Mouse (Mus musculus) midbrain, embryonic 14.5 days (tissue): ENCODE measurements at regions not wholly inside any gene's neighbourhood (a gene's known extent, or its start where the extent isn't known, plus 50 kb on each side); places are given as distances from the start of the nearest gene placed in this dataset.

ENCODE experiments used
- ATAC-seq: fragments of 200-750 bp; cut with Nextera tagmentation; 2 replicates; pipeline ENCODE4 v1.8.0; 2017; ENCODE audit warnings: moderate number of reproducible peaks, moderate library complexity; ENCODE audit not compliant: low FRiP score, low TSS enrichment
- DNase-seq: peaks from one replicate; pipeline ENCODE4 v3.0.0-alpha.2; 2015
- H3K27ac ChIP-seq: fragments of 300-500 bp; sonication (generic); replicated peaks from 2 replicates; pipeline ENCODE4 v1.5.1; 2014; ENCODE audit warnings: mild to moderate bottlenecking, low read depth, low read length, moderate library complexity
- H3K27me3 ChIP-seq: fragments of 300-500 bp; sonication (generic); 2 replicates; pipeline ENCODE4 v1.6.1; 2014; ENCODE audit warnings: low read length, control low read depth, mixed read lengths; ENCODE audit not compliant: control insufficient read depth, insufficient read depth
- H3K36me3 ChIP-seq: fragments of 300-500 bp; sonication (generic); 2 replicates; pipeline ENCODE4 v1.6.1; 2014; ENCODE audit warnings: low read length, control low read depth; ENCODE audit not compliant: control insufficient read depth, insufficient read depth
- H3K4me1 ChIP-seq: fragments of 300-500 bp; sonication (generic); 2 replicates; pipeline ENCODE4 v1.6.1; 2014; ENCODE audit warnings: mild to moderate bottlenecking, antibody characterized with exemption, low read length, control low read depth; ENCODE audit not compliant: control insufficient read depth, insufficient read depth
- H3K4me2 ChIP-seq: fragments of 300-500 bp; sonication (generic); 2 replicates; pipeline ENCODE4 v1.6.1; 2014; ENCODE audit warnings: mild to moderate bottlenecking, low read length, moderate library complexity
- H3K4me3 ChIP-seq: fragments of 300-500 bp; sonication (generic); replicated peaks from 2 replicates; pipeline ENCODE4 v1.5.1; 2014; ENCODE audit warnings: low read depth, low read length
- H3K9ac ChIP-seq: fragments of 300-500 bp; sonication (generic); replicated peaks from 2 replicates; pipeline ENCODE4 v1.6.1; 2014; ENCODE audit warnings: mild to moderate bottlenecking, low read length, moderate library complexity
- H3K9me3 ChIP-seq: fragments of 300-500 bp; sonication (generic); 2 replicates; pipeline ENCODE4 v1.6.1; 2016; ENCODE audit warnings: low read length, control low read depth, mixed read lengths; ENCODE audit not compliant: control insufficient read depth
- WGBS: fragments of 180-500 bp; shearing (Covaris S2); extraction: QIAGEN DNeasy Blood & Tissue Kit; methylation state at CpG from one replicate; pipeline ENCODE4 v1.1.7; 2014; 5-methylcytosine and 5-hydroxymethylcytosine counted together

GRCm38 (mm10) chr14:87612871-87613270 lies 196.4 kb downstream of the Tdrd3 start:
- H3K9ac ChIP-seq: no peak overlapping the region
- no peaks in the 10 kb centered on the region for H3K9me3 ChIP-seq
- ATAC-seq: no peak
- H3K4me1 ChIP-seq: no peaks in the 10 kb centered on the region
- DNase-seq: no peak
- 91% methylated on average over 4 of the region's 4 CpGs for WGBS
- H3K4me3 ChIP-seq: no peak overlapping the region
- no peak overlapping the region for H3K4me2 ChIP-seq
- no peaks in the 10 kb centered on the region for H3K27me3 ChIP-seq
- no peaks in the 10 kb centered on the region for H3K36me3 ChIP-seq
- no peak overlapping the region for H3K27ac ChIP-seq

DNA sequence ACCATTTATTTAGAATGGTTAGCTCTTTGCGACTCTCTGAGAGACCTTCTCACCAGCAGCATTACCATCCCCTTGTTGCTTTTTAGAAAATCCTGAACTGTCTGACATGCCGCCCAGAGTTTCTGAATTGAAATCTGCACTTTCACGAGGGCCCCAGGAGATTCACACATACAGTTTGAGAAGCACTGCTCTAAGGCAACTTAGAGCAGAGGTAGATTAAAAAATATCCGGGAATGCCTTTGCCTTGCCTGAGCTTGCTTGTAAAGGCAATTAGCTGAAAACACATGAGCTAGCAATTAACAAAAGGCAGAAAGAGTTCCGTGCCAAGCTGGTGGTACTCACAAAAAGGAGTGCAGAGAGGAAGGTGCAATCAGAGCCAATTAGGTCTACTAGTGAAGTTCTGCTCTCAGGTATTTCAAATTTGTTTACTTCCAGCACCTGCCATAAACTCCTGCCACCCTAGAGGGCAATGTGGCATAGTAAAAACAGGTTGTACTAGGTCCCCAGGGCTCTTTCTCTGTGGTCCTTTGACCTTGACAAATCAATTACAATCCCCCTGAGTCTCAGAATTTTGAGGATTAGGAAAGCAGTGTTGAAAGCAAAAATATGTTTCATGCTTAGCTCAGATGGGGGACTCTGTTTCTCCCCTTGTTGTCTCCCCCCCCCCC lies 203.1 kb downstream of the Tdrd3 start:
- Histone ChIP-seq H3K9ac (no peak overlapping the region), H3K4me1 (no peaks in the 10 kb centered on the region), H3K9me3 (no peaks in the 10 kb centered on the region), H3K4me2 (no peak overlapping the region), H3K27me3 (no peaks in the 10 kb centered on the region), H3K4me3 (no peak overlapping the region), H3K36me3 (no peaks in the 10 kb centered on the region), H3K27ac (no peak overlapping the region)
- ATAC-seq (no peak), DNase-seq (peak; percentile 53)
- 72% methylated on average over 5 of the region's 5 CpGs for WGBS

DNA sequence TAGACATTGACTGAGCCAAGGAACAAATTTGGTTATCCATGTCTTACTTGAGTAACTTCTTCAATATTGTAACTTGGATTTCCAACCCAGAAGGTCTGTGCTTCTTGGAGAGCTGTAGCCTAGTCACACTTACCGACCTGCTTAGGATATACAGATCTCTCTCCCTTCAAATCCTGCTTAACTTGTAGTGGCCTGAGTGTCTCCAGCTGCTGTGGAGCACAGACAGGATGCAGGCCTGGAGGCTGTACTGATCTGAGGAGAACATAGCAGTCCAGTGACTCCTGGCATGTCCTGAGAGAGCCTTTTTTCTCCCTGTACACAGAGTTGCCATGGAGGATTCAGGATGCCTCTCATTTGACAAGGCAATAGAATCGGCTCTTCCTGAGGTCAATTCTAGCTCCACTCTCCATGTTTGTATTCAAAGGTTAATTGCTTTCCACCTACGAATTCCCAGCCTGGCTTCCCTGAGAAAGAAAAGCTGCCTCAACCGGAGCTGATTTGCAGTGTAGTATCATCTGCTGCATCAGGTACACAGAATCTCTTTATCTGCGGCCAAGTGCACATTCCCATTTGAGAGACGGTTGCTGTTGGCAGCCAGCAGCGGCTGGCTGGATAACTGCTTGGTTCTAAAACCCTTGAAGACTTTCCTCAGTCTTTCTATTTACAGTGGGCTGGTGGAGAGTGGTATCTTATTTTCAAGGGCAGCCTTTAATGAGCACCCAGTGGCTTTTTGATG lies 214.8 kb downstream of the Tdrd3 start:
- no peaks in the 10 kb centered on the region for H3K36me3 ChIP-seq
- peak; percentile 37 for DNase-seq
- ATAC-seq: no peak
- no peak overlapping the region for H3K4me2 ChIP-seq
- H3K9ac ChIP-seq: no peak overlapping the region
- H3K9me3 ChIP-seq: no peaks in the 10 kb centered on the region
- H3K4me3 ChIP-seq: no peak overlapping the region
- 64% methylated on average over 7 of the region's 7 CpGs for WGBS
- no peaks in the 10 kb centered on the region for H3K27me3 ChIP-seq
- no peaks in the 10 kb centered on the region for H3K4me1 ChIP-seq
- no peak overlapping the region for H3K27ac ChIP-seq

DNA sequence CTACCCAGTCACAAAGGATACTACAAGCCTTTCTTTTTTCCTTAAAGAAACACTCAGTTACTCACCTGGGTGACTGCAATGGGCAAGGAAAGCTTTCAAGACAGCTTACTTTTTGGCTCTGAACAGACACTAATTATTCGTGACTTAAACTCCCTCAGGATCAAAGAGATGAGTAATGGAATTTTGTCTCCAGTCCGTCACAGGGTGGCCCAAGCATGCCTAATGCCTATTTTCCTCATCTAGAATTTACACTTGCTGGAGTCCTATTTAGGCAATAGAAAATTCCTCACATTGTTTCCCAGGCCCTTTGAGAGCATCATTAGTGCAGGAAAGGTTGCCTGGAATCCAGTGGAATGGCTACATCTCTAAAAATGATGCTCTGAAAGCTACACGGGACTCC lies 218.2 kb downstream of the Tdrd3 start:
- ATAC-seq: no peak
- H3K9ac ChIP-seq: no peak overlapping the region
- no peaks in the 10 kb centered on the region for H3K36me3 ChIP-seq
- no peak overlapping the region for H3K27ac ChIP-seq
- WGBS: 23% methylated on average over 3 of the region's 3 CpGs
- no peaks in the 10 kb centered on the region for H3K4me1 ChIP-seq
- H3K9me3 ChIP-seq: no peaks in the 10 kb centered on the region
- no peak overlapping the region for H3K4me3 ChIP-seq
- DNase-seq: no peak
- H3K4me2 ChIP-seq: no peak overlapping the region
- H3K27me3 ChIP-seq: no peaks in the 10 kb centered on the region

- Histone ChIP-seq H3K4me3 (no peak overlapping the region), H3K4me2 (no peak overlapping the region), H3K9ac (no peak overlapping the region), H3K27me3 (no peaks in the 10 kb centered on the region), H3K9me3 (no peaks in the 10 kb centered on the region), H3K27ac (no peak overlapping the region), H3K36me3 (no peaks in the 10 kb centered on the region), H3K4me1 (no peaks in the 10 kb centered on the region)
- no peak for DNase-seq
- 87% methylated on average over 2 of the region's 2 CpGs for whole genome bisulfite sequencing
- no peak for ATAC-seq
Measured at GRCm38 (mm10) chr14:87637131-87637530, 220.7 kb downstream of the Tdrd3 start.

DNA sequence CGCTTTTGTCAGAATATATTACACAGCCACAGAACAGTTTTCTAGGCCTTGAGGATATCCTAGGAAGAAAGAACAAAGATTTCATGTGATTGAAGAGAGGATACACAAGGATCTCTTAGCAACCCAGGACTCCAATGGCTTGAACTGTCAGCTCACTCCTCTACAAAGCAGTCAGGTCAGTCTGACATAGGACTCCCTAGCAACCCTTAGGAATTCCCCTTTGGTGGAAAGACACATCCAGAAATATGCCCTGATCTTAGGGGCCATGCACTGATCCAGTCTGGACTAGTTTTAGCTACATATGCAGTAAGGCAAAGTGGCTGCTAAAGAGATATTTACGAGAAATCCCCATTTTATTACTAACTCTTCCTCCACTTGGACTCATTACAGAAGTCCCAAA lies 251.5 kb downstream of the Tdrd3 start:
- Histone ChIP-seq H3K4me3 (no peak overlapping the region), H3K36me3 (no peaks in the 10 kb centered on the region), H3K4me2 (no peak overlapping the region), H3K9ac (no peak overlapping the region), H3K27me3 (no peaks in the 10 kb centered on the region), H3K9me3 (no peaks in the 10 kb centered on the region), H3K27ac (no peak overlapping the region), H3K4me1 (no peaks in the 10 kb centered on the region)
- ATAC-seq (no peak), DNase-seq (no peak)
- 55% methylated on average over 2 of the region's 2 CpGs for WGBS

- WGBS: 97% methylated on average over 2 of the region's 2 CpGs
- DNase-seq (no peak), ATAC-seq (no peak)
- Histone ChIP-seq H3K27ac (no peak overlapping the region), H3K4me3 (no peak overlapping the region), H3K9me3 (no peaks in the 10 kb centered on the region), H3K4me2 (no peak overlapping the region), H3K27me3 (no peaks in the 10 kb centered on the region), H3K4me1 (no peaks in the 10 kb centered on the region), H3K9ac (no peak overlapping the region), H3K36me3 (no peaks in the 10 kb centered on the region)
Measured at GRCm38 (mm10) chr14:87669496-87669895, 253.1 kb downstream of the Tdrd3 start.

- no peaks in the 10 kb centered on the region for H3K9me3 ChIP-seq
- WGBS: 88% methylated on average over 3 of the region's 3 CpGs
- ATAC-seq (no peak), DNase-seq (no peak)
- H3K4me2 ChIP-seq: no peak overlapping the region
- H3K27ac ChIP-seq: no peak overlapping the region
- no peaks in the 10 kb centered on the region for H3K4me1 ChIP-seq
- H3K9ac ChIP-seq: no peak overlapping the region
- H3K27me3 ChIP-seq: no peaks in the 10 kb centered on the region
- no peaks in the 10 kb centered on the region for H3K36me3 ChIP-seq
- no peak overlapping the region for H3K4me3 ChIP-seq
Measured at GRCm38 (mm10) chr14:87680788-87681187, 264.3 kb downstream of the Tdrd3 start.
